Mouse (Mus musculus) C2C12 (cell line): Measurements from ENCODE around the gene Creld2.

Experiments
- CEBPB ChIP-seq: IDR thresholded peaks from one replicate; pipeline ENCODE4 v1.6.1; 2011; ENCODE audit warnings: low read depth, mild to moderate bottlenecking, control low read depth, moderate library complexity
- CTCF ChIP-seq: IDR thresholded peaks from one replicate; pipeline ENCODE4 v1.5.1; 2011; ENCODE audit not compliant: control insufficient read depth, insufficient read depth, insufficient read length

- no peak for TF ChIP-seq CTCF
- TF ChIP-seq CEBPB = no peak
Observed at GRCm38 (mm10) chr15:88861772-88862622, 42.6 kb downstream of the Creld2 start, which contains the start of gene Pim3.
